Mouse (Mus musculus): ENCODE measurements around the gene Adora3.

Adora3 gene

GRCm38 (mm10) chr3:105877252-105877803 lies 6.7 kb downstream of the Adora3 start:
- DNase-seq, result no peak

DNA sequence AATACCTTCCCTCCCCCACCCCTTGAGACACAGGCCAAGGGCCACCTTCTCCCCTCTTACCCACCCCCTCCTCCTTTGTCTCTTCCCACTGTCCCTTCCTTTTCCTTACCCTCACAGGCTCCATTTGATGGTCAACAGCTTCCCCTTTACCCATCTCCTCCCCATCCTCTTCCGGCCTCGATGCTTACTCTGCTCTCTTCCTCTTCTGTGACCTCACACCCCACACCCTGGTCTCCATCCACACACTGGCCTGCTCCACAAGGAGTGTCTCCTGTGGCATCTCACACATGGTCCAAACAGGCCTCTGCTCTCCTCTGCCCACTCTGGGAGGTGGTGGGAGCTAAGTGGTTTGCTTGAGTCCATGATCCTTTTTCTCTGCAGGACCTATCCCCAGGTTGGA lies 7.3 kb downstream of the Adora3 start:
- DNase-seq, result no peak

DNA sequence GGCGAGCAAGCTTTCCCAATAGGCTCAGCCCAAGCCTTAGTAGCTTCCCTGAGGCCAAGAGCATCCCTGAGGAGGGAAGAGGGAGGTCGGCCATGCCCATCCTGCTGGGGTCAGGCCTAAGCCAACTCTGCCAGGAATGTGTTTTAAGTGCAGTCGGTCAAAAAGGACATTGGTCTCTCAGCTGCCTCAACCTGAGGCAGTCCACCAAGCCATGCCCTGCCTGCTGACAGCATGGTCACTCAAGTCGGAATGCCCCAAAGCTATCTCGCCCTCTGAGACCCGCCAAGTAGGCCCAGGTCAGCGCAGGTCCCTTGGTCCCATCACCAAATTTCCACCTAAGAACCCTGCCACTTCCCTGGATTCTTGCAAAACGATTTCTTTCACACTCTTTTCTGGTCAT lies 8.1 kb downstream of the Adora3 start:
- DNase-seq, result no peak

GRCm38 (mm10) chr3:105880419-105880818 lies 9.8 kb downstream of the Adora3 start:
- no peak for DNase-seq

- DNase-seq, result no peak
These were observed 11.4 kb downstream of the Adora3 start for GRCm38 (mm10) chr3:105882105-105882504.

DNA sequence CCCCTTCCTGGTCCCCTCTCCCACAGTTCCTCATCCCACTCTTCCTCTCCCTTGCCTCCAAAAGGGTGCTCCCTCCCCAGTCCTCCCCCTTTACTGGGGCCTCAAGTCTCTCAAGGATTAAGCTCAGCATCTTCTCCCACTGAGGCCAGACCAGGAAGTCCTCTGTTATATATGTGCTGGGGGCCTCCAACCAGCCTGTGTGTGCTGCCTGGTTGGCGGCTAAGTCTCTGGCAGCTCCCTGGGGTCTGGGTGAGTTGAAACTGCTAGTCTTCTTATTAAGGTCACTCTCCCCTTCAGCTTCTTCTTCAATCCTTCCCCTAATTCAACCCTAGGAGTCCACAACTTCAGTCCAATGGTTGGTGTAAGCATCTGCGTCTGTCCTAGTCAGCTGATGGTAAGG lies 12.5 kb downstream of the Adora3 start:
- DNase-seq, result no peak

- no peak for DNase-seq
These were observed 18.3 kb downstream of the Adora3 start for GRCm38 (mm10) chr3:105888961-105889360.

GRCm38 (mm10) chr3:105890220-105890619 lies 19.6 kb downstream of the Adora3 start:
- DNase-seq, result no peak

DNA sequence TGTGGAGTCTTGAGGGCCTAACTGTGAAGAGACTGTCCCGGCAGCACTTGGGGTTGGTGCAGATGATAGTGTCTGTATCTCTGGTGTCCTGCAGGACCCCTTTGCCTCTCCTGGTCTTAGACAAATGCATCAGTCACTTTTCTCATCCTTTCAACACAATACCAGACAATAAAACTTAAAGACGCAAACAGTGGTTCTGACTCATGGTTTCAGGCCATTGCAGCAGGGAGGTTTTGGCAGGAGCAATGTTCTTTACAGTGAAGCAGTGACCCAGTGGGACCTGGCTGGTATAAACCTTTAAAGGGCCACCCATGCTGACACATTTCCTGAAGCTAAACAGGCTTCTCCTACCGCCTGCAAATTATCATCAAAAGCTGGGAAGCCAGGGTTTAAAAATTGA lies 20.5 kb downstream of the Adora3 start:
- no peak for DNase-seq

DNA sequence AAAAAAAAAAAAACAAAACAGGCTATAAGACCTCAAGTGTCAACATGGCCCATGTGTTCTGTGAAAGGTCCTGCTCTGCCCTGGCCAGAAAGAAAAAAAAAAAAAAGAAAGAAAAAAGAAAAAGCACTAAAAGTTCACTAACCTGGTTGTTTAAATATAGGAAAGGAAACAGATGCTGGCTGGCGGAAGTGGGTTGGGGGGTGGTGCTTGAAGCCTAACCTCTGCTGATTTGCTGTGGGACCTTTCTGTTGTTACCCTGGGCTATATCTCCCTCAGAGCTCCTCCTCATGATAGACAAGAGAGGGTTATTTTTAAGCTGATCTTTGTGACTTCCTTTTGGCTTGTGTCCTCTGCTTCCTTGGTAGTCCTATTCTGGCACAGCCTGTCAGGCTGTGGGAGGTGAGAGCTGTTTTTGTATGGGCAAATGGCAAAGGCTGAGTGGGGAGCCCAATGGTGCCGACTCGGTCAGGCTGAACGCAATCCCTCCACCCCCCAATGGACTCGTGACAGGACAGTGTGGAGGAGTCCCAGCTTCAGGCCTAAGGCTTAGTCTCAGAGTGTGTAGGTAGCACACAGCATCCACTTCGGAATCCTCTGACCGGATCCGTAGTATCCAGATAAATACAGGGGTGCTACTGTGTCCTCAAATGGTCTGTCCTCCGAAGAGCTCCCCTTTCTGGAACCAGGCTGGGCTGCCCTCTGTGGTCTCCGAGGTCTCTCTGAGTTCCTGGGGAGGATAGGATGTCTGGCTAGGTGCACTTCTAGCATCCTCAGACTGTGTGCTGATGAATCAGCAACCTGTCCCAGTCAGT lies 21.3 kb downstream of the Adora3 start:
- DNase-seq, result peak; percentile 85 to 89

DNA sequence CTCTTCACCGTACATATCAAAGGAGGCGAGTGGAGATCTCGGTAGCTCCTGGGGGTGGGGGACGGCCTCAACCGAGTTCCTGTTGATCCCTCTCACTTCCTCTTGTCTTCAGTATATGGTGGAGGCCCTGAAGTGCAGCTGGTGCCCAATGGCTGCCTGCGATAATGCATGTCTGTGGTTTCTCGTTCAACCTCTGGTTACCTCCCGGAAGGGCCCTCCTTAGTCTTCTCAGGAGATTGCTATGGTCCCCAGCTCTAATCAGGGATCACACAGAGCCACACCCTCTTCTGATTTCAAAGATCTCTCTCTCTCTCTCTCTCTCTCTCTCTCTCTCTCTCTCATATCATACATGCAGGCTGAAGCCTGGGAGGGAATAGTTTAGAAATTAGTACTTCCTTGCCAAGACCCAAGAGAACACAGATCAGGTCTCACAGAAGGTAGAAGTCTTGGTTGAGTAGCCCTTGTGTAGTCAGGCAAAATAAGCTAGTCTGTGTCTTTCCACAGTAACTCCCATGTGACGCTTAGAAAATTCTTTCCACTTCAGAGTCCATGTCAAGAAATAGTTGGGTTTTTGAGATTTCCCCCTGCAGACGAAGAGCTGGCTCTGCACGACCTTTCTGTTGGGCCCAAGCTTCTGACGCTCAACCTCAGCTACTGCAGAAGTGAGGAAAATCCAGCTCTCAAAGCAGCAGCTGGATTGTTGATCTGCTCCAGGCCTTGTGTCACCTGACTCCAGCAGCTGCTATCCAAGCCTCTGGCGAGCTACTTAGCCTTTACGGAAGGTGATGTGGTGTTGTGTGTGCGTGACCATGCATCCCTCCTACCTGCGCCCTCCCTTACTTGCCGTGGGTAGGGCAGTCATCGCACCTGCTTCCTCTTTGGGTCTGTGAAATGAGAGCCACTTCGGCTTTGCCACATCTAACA lies 22.2 kb downstream of the Adora3 start:
- DNase-seq, result peak; percentile 85 to 89

DNA sequence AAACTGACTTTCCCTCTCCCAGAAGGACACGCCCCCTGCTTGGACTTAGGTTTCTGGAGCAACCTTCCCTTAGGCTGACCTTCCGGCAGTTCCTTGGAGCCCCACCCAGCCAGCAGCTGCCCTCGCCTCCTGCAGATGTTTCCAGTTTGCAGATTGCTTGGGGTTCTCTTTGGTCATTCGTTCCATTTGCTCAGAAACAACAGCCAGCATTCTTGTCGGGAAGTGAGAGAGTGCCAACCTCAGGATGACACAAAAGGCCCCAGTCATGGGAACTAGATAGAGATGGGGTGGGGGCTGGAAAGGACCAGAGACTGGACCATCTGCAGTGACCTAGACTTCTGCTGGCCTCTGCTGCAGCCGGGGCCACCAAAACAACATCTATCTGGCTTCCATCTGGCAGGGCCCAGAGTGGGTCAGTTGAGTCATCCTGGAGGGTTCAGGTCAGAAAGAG lies 23.3 kb downstream of the Adora3 start:
- peak; percentile 9 to 17 for DNase-seq

- DNase-seq, result peak; percentile 90 to 92
These were observed 24.2 kb downstream of the Adora3 start for GRCm38 (mm10) chr3:105894601-105895592.

DNA sequence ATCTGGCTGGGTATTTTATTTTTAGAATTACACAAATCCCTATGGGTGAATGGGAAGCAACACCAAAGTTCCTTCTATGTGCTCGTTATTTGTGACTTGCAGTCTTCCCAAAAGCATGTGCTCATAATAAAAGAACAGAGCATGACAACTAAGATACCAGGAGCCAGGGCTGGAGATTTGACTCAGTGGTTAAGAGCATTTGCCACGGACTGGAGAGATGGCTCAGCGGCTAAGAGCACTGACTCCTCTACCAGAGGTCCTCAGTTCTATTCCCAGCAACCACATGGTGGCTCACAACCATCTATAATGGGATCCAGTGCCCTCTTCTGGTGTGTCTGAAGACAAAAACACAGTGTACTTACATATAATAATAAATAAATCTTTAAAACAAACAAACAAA lies 26.2 kb downstream of the Adora3 start:
- DNase-seq, result no peak

GRCm38 (mm10) chr3:105898325-105898724 lies 27.7 kb downstream of the Adora3 start:
- no peak for DNase-seq

DNA sequence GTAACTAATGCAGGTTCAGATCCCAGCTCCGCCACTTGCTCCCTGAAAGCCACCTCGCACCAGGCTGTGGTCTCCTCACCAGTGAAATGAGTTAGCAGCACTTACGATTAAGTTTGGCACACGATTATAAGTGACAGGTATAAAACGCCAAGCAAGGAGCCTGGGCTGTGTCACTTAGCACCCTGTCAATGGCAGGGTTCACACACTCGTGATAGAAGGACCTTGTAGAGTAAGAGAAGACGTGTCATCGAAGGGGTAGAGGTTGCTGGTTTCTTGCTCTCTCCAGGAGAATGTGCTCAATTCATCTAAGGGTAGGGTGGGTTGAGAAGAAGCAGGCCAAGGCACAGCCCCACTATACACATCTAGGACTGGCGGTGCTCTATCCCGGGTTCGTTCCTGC lies 28.2 kb downstream of the Adora3 start:
- no peak for DNase-seq

DNA sequence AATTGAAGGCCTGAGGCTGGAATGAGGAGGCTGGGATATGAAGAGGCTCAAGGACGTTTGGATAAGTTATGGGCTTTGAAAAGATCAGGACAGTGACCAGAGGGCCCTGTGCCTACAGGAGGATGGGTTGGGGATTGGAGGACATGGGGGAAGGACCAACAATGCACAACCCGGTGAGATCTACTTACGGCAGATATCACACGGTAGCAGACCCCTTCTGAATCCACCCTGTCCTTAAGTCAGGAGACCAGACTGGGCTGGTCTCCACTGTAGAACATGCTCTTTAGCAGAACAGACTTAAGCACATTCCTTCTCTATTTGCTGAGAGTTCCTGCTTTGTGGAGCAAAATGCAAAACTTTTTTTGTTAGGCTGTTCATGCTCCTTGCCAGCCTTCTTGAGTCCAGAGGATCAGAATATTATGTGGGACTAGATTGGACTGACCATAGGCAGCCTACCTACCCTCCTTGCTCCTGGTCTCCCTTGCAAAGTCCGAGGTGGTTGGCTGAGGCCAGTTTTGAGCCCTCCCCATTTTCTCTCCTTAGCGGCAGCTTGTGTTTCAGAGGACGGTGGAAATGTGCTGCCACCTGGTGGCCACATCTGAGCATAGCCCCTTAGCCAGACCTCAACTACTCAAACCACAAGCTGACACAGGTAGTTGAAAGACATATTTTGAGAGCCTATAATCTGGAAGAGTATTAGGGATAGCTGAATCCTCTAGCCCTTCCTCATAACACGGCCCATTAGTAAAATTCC lies 28.9 kb downstream of the Adora3 start:
- peak; percentile 90 to 91 for DNase-seq

DNA sequence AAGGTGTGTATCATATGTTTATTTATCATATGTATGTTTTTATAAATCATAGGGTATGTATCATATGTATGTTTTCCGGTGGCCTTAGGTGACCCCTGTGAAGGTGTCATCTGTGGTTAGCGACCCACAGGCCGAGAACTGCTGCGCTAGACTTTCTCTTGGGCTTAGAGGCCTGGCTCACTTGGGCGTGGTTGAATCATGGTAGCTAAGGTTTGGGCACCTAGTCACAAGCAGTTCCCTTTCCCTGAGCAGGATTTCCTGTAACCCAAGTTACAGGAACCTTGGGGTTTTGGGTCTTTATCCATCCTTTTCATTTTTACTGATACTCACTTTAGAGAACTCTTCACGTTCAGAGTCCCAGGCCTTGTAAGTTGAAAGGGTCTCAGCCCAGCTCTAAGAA lies 29.6 kb downstream of the Adora3 start:
- peak; percentile 39 to 43 for DNase-seq

DNA sequence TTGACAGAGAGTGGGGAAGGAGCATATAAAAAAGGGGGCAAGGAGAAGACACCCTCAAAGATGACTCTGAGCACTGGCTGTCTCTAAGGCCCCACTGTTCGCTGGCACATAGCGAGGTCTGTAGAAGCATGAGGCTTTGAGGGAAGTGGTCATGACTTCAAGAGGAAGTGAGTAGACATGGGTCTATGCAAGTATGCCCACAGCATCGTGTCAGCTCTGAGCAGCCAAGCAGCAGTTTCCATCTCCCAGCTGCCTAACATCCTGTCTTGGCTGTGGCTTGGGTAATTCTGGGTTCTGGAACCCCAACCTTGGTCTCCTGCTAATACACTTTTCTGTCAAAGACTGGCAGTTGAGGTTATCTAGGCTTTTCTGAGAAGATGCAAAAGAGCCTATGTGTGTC lies 30.1 kb downstream of the Adora3 start:
- DNase-seq, result peak; percentile 71 to 76

- no peak for DNase-seq
These were observed 30.8 kb downstream of the Adora3 start for GRCm38 (mm10) chr3:105901468-105901867.

DNA sequence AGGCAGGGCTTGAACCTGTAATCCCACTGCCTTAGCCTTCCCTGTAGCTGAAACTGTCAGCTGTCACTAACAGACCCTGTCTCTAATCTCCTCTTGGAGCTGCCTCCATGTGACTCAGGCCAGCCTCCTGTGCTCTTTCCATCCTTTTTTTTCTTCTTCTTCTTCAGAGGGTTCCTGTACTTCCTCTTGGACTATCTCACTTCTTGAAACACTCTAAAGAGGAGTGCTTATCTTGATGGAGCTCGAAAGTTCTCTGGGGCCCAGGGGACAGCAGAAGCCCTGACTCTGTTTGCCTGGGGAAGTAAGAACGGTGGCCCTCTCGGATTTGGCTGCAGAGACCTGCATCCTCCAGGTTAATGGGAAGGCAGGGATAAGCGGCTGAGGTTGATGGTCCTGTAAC lies 33.6 kb downstream of the Adora3 start:
- DNase-seq, result no peak
